Mouse (Mus musculus) heart, embryonic 16.5 days (tissue): ENCODE results near the gene Ifi27l2b. TPM values are rescaled to one million over a fixed set of nuclear protein-coding genes. Genes with fewer than 3 reads are reported as not detected.
A peak's percentile ranks its signal among the peaks of the same experiment; 100 is the strongest.

Source experiments
- ATAC-seq: fragments of 200-750 bp; cut with Nextera tagmentation; replicated peaks from 2 replicates; pipeline ENCODE4 v1.8.0; 2017; ENCODE audit warnings: moderate number of reproducible peaks; ENCODE audit not compliant: insufficient read depth, low FRiP score; ENCODE audit errors: extremely low read depth
- H3K27ac ChIP-seq: fragments of 300-500 bp; sonication (generic); 2 replicates; pipeline ENCODE4 v1.5.1; 2014; ENCODE audit warnings: mild to moderate bottlenecking, low read length, control low read depth, moderate library complexity
- H3K27me3 ChIP-seq: fragments of 300-500 bp; sonication (generic); 2 replicates; pipeline ENCODE4 v1.6.1; 2014; ENCODE audit warnings: low read length, mixed read lengths; ENCODE audit not compliant: control insufficient read depth, insufficient read depth
- H3K36me3 ChIP-seq: fragments of 300-500 bp; sonication (generic); 2 replicates; pipeline ENCODE4 v1.6.1; 2014; ENCODE audit not compliant: control insufficient read depth, insufficient read depth
- H3K4me1 ChIP-seq: fragments of 300-500 bp; sonication (generic); 2 replicates; pipeline ENCODE4 v1.6.1; 2014; ENCODE audit warnings: low read length, mixed read lengths; ENCODE audit not compliant: control insufficient read depth, insufficient read depth
- H3K4me2 ChIP-seq: fragments of 300-500 bp; sonication (generic); 2 replicates; pipeline ENCODE4 v1.6.1; 2014; ENCODE audit warnings: low read depth, mild to moderate bottlenecking, control low read depth, low read length
- H3K4me3 ChIP-seq: fragments of 300-500 bp; sonication (generic); 2 replicates; pipeline ENCODE4 v1.5.1; 2014; ENCODE audit warnings: mild to moderate bottlenecking, control low read depth, low read length
- H3K9ac ChIP-seq: fragments of 300-500 bp; sonication (generic); 2 replicates; pipeline ENCODE4 v1.6.1; 2014; ENCODE audit warnings: low read length, control low read depth
- H3K9me3 ChIP-seq: fragments of 300-500 bp; sonication (generic); replicated peaks from 2 replicates; pipeline ENCODE4 v1.6.1; 2016; ENCODE audit warnings: low read length; ENCODE audit not compliant: control insufficient read depth
- WGBS: fragments of 180-500 bp; shearing (Covaris S2); extraction: QIAGEN DNeasy Blood & Tissue Kit; methylation state at CpG from one replicate; pipeline ENCODE4 v1.1.7; 2014; 5-methylcytosine and 5-hydroxymethylcytosine counted together
- polyA plus RNA-seq: library from polyadenylated mRNA; unstranded; fragments of >200 nt; fragmentation: Nextera tagmentation; extraction: Ambion mirVana; gene quantifications from 2 replicates; pipeline ENCODE4 v1.2.1, GENCODE M21; 2015

Ifi27l2b gene
- polyA plus RNA-seq, 1 experiment from 2014 or later = 0.38 TPM

DNA sequence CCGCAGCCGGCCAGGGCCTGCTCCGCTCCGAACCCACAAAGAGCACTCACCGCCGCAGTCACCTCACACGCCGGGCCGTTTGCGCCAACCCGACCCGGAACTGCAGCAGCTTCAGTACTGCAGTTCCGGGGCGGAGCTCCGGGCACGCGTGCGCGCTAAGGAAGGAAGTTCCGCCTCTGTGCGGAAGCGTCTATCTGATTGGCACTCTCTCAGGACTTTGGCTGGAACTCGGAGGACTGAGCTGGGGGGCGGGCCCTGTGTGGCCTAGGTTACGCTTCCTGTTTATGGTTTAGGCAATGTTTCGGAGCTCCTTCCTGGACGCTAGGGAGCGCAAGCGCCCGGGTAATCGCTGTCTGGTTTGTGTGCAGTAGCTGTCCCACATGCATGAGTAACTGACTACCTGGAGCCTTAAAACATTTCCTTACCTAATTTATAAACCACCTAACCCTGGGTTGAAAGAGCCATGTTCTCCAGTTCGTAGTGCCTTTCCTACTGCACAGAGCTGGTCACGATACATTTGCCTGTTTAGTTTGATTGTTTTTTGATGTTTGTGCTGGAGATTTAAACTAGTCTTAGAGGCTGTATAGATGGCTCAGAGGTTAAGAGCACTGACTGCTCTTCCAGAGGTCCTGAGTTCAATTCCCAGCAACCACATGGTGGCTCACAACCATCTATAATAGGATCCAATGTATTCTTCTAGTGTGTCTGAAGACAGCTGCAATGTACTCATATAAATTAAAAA is 31.1 kb downstream of the Ifi27l2b start, which contains the start of gene Ddx24:
Gene Ddx24 (minus strand): TSS at position 102 of the 742 bp plus-strand sequence.
- 1% methylated on average over 33 of the region's 33 CpGs for WGBS
- ATAC-seq = peak; percentile 100
- Histone ChIP-seq H3K9me3 (no peaks in the 10 kb centered on the region), H3K27me3 (no peaks in the 10 kb centered on the region), H3K36me3 (peaks cover 8% of the 10 kb centered on the region), H3K9ac (peak within 1 kb of the TSS; percentile 85), H3K4me3 (peak within 1 kb of the TSS; percentile 77), H3K4me2 (peak within 1 kb of the TSS; percentile 92), H3K27ac (0 out of 2 replicates have a peak within 1 kb of the TSS, but pooled peaks have one; percentile 2), H3K4me1 (peaks cover 35% of the 10 kb centered on the region)

DNA sequence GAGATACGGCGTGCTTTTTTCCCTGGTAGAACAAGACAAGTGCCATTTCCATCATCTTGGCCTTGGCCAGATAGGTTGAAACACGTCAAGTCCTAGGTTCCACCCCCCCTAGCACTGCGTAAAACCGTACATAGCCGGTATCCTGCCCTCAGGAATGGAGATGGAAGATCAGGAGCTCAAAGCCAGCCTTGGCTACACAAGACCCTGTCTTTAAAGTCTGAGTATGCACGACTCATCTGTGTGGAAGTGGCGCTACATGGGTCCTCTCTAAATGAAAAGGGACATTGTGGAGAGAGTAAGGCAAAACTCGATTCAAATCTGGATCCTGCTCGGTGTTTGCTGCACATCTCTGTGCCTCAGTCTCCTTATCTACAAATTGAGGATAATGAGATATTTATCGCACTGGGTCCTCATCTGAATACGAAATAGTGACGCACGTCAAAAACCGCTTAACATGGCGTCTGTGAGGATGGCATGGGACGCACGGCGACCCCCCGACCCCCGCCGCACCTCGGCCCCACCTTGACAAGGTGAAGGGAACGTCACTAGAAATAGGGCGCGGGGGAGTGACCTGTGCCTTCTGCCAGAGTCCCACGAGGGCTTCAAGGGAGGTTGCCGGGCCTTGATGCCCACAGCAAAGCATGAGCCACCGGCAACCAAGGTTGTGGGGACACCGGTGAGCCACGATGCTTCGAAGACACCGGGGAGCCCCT is 31.9 kb downstream of the Ifi27l2b start:
- H3K9me3 ChIP-seq = no peaks in the 10 kb centered on the region
- peak overlapping the region; percentile 85 for H3K9ac ChIP-seq
- 8% methylated on average over 33 of the region's 33 CpGs for WGBS
- no peak overlapping the region for H3K27ac ChIP-seq
- no peaks in the 10 kb centered on the region for H3K27me3 ChIP-seq
- H3K36me3 ChIP-seq = peaks cover 8% of the 10 kb centered on the region
- H3K4me3 ChIP-seq = peak overlapping the region; percentile 77
- H3K4me1 ChIP-seq = peaks cover 35% of the 10 kb centered on the region
- peak overlapping the region; percentile 92 for H3K4me2 ChIP-seq
- ATAC-seq = no peak

DNA sequence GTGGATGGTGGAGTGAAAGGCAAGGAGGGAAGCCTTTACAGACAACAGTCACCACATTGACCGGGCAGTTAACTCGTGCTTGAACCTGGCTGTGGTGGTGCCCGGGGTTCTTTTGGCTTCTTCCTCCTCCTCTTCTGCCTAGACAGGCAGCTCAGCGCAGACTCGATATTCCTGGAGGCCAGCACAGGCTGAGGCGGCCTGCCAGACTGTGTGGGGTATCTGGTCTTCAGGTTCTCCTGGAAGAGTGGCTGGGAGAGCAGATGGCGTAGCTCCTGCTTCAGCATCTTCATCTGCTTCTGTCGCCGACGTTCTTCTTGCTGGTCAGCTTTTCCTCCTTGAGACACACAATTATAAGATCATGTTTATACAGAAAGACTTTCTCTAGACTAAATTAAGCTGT is 48.9 kb downstream of the Ifi27l2b start:
- Histone ChIP-seq H3K4me1 (no peaks in the 10 kb centered on the region), H3K27me3 (no peaks in the 10 kb centered on the region), H3K9ac (no peak overlapping the region), H3K27ac (no peak overlapping the region), H3K4me2 (no peak overlapping the region), H3K9me3 (no peaks in the 10 kb centered on the region), H3K36me3 (peaks cover 74% of the 10 kb centered on the region), H3K4me3 (no peak overlapping the region)
- no peak for ATAC-seq
- WGBS = 88% methylated on average over 10 of the region's 10 CpGs

DNA sequence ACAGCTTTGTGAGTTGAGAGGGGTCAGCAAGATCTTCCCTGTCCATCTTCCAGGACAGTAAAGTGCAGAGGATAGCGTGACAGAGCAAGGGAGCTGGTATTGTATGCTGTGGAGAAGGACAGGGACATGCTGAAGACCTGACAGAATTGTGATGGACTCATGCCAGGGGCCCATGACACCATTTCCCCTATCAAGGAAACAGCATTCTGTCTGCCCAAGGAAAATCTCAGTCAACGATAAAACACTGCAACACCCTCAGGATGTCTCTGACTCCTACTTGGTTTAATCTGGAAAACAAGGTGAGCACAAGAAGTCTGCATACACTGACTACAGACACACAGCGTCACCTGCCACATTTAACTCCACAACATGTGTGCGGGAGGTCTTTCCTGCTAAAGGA is 49.3 kb downstream of the Ifi27l2b start, which contains the start of gene 9330161L09Rik:
Gene 9330161L09Rik (minus strand): TSS at position 101 of the 400 bp plus-strand sequence.
- no peaks in the 10 kb centered on the region for H3K9me3 ChIP-seq
- no peak for ATAC-seq
- H3K27me3 ChIP-seq = no peaks in the 10 kb centered on the region
- no peak within 1 kb of the TSS for H3K4me2 ChIP-seq
- H3K4me1 ChIP-seq = no peaks in the 10 kb centered on the region
- H3K36me3 ChIP-seq = peaks cover 70% of the 10 kb centered on the region
- 86% methylated on average over 4 of the region's 4 CpGs for WGBS
- H3K4me3 ChIP-seq = no peak within 1 kb of the TSS
- no peak within 1 kb of the TSS for H3K27ac ChIP-seq
- no peak within 1 kb of the TSS for H3K9ac ChIP-seq

DNA sequence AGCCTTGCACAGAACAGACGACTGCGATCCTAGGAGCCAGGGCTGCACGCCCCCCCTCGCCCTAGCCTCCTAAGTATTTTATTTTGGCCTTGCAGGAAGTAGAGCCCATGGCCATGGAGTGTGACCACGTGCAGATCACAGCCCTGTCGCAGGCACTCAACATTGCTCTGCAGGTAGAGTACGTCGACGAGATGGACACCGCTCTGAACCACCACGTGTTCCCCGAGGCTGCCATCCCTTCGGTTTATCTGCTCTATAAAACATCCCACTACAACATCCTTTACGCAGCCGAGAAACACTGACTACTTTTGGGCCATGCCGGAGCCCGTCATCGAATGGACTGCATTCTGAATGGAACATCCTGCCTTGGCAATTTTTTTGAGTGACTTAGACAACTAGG is 52.9 kb downstream of the Ifi27l2b start:
- H3K4me2 ChIP-seq = no peak overlapping the region
- H3K36me3 ChIP-seq = peaks cover 47% of the 10 kb centered on the region
- no peak overlapping the region for H3K27ac ChIP-seq
- H3K4me3 ChIP-seq = no peak overlapping the region
- no peak for ATAC-seq
- no peaks in the 10 kb centered on the region for H3K27me3 ChIP-seq
- H3K4me1 ChIP-seq = no peaks in the 10 kb centered on the region
- H3K9ac ChIP-seq = no peak overlapping the region
- WGBS = 82% methylated on average over 18 of the region's 18 CpGs
- H3K9me3 ChIP-seq = no peaks in the 10 kb centered on the region

Other genes starting within 250 kb of the Ifi27l2b start
- gene Prima1, start 215.1 kb downstream of the Ifi27l2b start, polyA plus RNA-seq = 0.16 and 0.17 TPM in 2 replicates
- not detected in 2 replicates for gene Fam181a, start 146.2 kb downstream of the Ifi27l2b start, polyA plus RNA-seq
- gene Asb2, start 101.2 kb downstream of the Ifi27l2b start, polyA plus RNA-seq = 253 and 264 TPM in 2 replicates
- gene Otub2, start 68.5 kb downstream of the Ifi27l2b start, polyA plus RNA-seq = 9.9 and 11.7 TPM in 2 replicates
- 0.15 and 0.38 TPM in 2 replicates for gene 9330161L09Rik, start 49.4 kb downstream of the Ifi27l2b start, polyA plus RNA-seq
- gene Ddx24, start 31.4 kb downstream of the Ifi27l2b start, polyA plus RNA-seq = 59.7 and 66.9 TPM in 2 replicates
- gene Ifi27, start 23.0 kb downstream of the Ifi27l2b start, polyA plus RNA-seq = 43.2 and 48.3 TPM in 2 replicates
- 11.6 and 17.8 TPM in 2 replicates for gene Ifi27l2a, start 13.5 kb downstream of the Ifi27l2b start, polyA plus RNA-seq
- gene Ppp4r4, start 75.1 kb upstream of the Ifi27l2b start, polyA plus RNA-seq = 0.17 and 0.35 TPM in 2 replicates
- gene Serpina10, start 174.2 kb upstream of the Ifi27l2b start, polyA plus RNA-seq = 0.10 TPM in 1 of 2 replicates, not detected in the other
- 1.2 and 1.7 TPM in 2 replicates for gene Serpina6, start 200.0 kb upstream of the Ifi27l2b start, polyA plus RNA-seq
- gene Serpina16, start 218.9 kb upstream of the Ifi27l2b start, polyA plus RNA-seq = not detected in 2 replicates
- gene Serpina1f, start 238.3 kb upstream of the Ifi27l2b start, polyA plus RNA-seq = not detected in 2 replicates